Mouse (Mus musculus) c-Kit-positive CD71-positive TER-119-positive erythroid progenitor cells, embryonic 14.5 days (primary cell): ENCODE measurements around the gene Crybg3.

Experiments used
- DNase-seq: peaks from one replicate; pipeline ENCODE4 v3.0.0-alpha.2; 2013; ENCODE audit warnings: low spot score

Gene Crybg3

GRCm38 (mm10) chr16:59449092-59449491, 151.7 kb downstream of the Crybg3 start:
- DNase-seq, result no peak

GRCm38 (mm10) chr16:59448181-59448580, 152.6 kb downstream of the Crybg3 start:
- no peak for DNase-seq

- DNase-seq, result no peak
Observed at GRCm38 (mm10) chr16:59444880-59445559, 155.8 kb downstream of the Crybg3 start.
